Mouse (Mus musculus): ENCODE measurements around the gene 2010111I01Rik. TPM values are rescaled to one million over a fixed set of nuclear protein-coding genes. Genes with fewer than 3 reads are reported as not detected.

Gene 2010111I01Rik
- total and polyA plus RNA-seq, 3 experiments, result 26.3 to 32.7 TPM; not detected in 1

DNA sequence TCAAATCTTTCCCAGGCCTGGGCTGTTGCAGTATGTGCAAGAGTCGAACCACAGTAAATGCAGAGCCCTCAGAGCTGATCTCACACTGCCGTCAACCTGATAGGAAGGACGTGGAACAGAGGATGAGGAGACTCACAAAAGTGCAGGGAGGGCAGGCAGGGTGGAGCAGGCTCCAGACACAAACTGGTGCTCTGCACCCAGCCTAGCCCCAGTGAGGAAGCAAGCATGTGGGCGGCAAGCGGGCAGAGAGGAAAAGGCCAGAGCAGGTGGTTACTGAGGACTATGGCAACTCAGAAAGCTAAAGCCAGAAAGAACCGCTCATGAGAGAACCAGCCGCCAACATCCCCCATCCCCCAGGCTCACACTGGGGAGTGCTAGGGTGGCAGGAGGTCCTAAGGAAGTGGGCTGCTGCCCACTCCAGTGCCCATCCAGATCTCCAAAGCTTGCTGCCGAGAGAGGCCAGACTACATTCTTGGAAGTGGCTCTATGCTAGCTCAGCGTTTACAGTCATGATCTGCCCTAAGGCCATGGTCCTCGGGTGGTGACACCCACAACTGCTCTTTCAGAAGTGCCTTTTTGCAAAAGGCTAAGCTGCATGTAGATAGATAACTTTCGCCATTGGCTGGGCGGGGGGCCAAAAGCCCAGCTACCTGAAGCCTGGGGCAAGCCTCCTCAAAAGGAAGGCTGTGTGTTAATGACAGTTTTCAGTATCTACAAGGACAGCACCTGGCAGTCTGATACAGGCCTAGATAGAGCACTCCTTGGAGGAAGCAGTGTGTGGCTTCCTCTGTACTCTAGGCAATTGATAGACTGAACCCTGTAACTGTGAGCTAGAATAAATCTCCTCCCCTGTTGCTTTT is 349.3 kb downstream of the 2010111I01Rik start:
- peak overlapping the region; percentile 36 to 43 for H3K4me3 ChIP-seq (ENCODE audit: control insufficient read depth in 1 of 2, insufficient read depth in 1 of 2, low read depth in 2 of 2, low read length in 2 of 2)
- TF ChIP-seq MAX (IDR thresholded peaks at IDR 0.05; ENCODE audit: low read length), result peak; percentile 38; the same call in 1 of the 2 replicates
- TF ChIP-seq USF1 (IDR thresholded peaks at IDR 0.05; ENCODE audit: low read depth, low read length), result no peak
- no peak for TF ChIP-seq CTCF (IDR thresholded peaks at IDR 0.05 in 2 of 3, conservative IDR thresholded peaks at IDR 0.05 in 1 of 3; ENCODE audit: control insufficient read depth in 1 of 3, insufficient read depth in 1 of 3, low read depth in 2 of 3, low read length in 3 of 3, poor library complexity in 1 of 3, severe bottlenecking in 1 of 3)
- peak; percentile 89 for TF ChIP-seq GATA1 (IDR thresholded peaks at IDR 0.05; ENCODE audit: low read depth, low read length)
- no peak for TF ChIP-seq BHLHE40 (IDR thresholded peaks at IDR 0.05; ENCODE audit: borderline replicate concordance, low read depth, low read length)
- TF ChIP-seq ZNF384 (IDR thresholded peaks at IDR 0.05; ENCODE audit: low read depth, low read length), result no peak
- no peak for TF ChIP-seq ZC3H11A (IDR thresholded peaks at IDR 0.05; ENCODE audit: low read depth, low read length)
- no peak for TF ChIP-seq NELFE (IDR thresholded peaks at IDR 0.05; ENCODE audit: low read depth, low read length)
- TF ChIP-seq TCF12 (IDR thresholded peaks at IDR 0.05; ENCODE audit: low read depth, low read length), result peak; percentile 86
- TF ChIP-seq CHD1 (IDR thresholded peaks at IDR 0.05; ENCODE audit: low read depth, low read length), result no peak
- TF ChIP-seq ZKSCAN1 (IDR thresholded peaks at IDR 0.05; ENCODE audit: low read depth, low read length), result no peak
- no peak for TF ChIP-seq CHD2 (IDR thresholded peaks at IDR 0.05; ENCODE audit: low read length)
- no peak for TF ChIP-seq KAT2A (conservative IDR thresholded peaks at IDR 0.05; ENCODE audit: low read depth, low read length)
- TF ChIP-seq SIN3A (IDR thresholded peaks at IDR 0.05; ENCODE audit: low read length), result peak; percentile 81
- peak; percentile 80 for TF ChIP-seq MYB (IDR thresholded peaks at IDR 0.05; ENCODE audit: low read depth, low read length)
- peak; percentile 97 for TF ChIP-seq ETS1 (IDR thresholded peaks at IDR 0.05; ENCODE audit: low read depth, low read length)
- no peak for TF ChIP-seq MEF2A (IDR thresholded peaks at IDR 0.05; ENCODE audit: extremely low read depth, insufficient replicate concordance, low read depth, low read length, poor library complexity, severe bottlenecking)
- peak; percentile 15; the same call in 1 of the 2 replicates for TF ChIP-seq MYC (IDR thresholded peaks at IDR 0.05; ENCODE audit: low read depth, low read length)
- TF ChIP-seq POLR2AphosphoS5 (IDR thresholded peaks at IDR 0.05; ENCODE audit: borderline replicate concordance, low read depth, low read length), result no peak
- TF ChIP-seq POLR2AphosphoS2 (IDR thresholded peaks at IDR 0.05; ENCODE audit: low read length), result no peak
- TF ChIP-seq TBP (IDR thresholded peaks at IDR 0.05; ENCODE audit: low read depth, low read length), result no peak; the same call in 1 of the 2 replicates
- no peak for TF ChIP-seq UBTF (IDR thresholded peaks at IDR 0.05; ENCODE audit: borderline replicate concordance, insufficient read depth, low read depth, low read length)
- TF ChIP-seq MAFK (IDR thresholded peaks at IDR 0.05; ENCODE audit: borderline replicate concordance, low read depth, low read length), result no peak
- TF ChIP-seq JUND (IDR thresholded peaks at IDR 0.05; ENCODE audit: low read depth, low read length), result no peak
- TF ChIP-seq MAZ (IDR thresholded peaks at IDR 0.05; ENCODE audit: low read depth, low read length), result no peak; the same call in 1 of the 2 replicates
- peak; percentile 84 to 87 for TF ChIP-seq EP300 (IDR thresholded peaks at IDR 0.05; ENCODE audit: low read depth in 1 of 2, low read length in 2 of 2)
- TF ChIP-seq USF2 (IDR thresholded peaks at IDR 0.05; ENCODE audit: borderline replicate concordance in 1 of 2, insufficient read depth in 1 of 2, low read depth in 1 of 2, low read length in 2 of 2), result no peak
- TF ChIP-seq RCOR1 (IDR thresholded peaks at IDR 0.05; ENCODE audit: low read depth, low read length), result no peak
- TF ChIP-seq RAD21 (IDR thresholded peaks at IDR 0.05; ENCODE audit: low read depth, low read length), result no peak
- 0 out of 2 replicates have a peak, but pooled peaks have one; percentile 14 for TF ChIP-seq ELF1 (IDR thresholded peaks at IDR 0.05; ENCODE audit: low read depth, low read length)
- TF ChIP-seq HCFC1 (IDR thresholded peaks at IDR 0.05; ENCODE audit: low read depth, low read length), result 0 out of 2 replicates have a peak, but pooled peaks have one; percentile 9
- 0 out of 2 replicates have a peak, but pooled peaks have one; percentile 52 for TF ChIP-seq ZMIZ1 (IDR thresholded peaks at IDR 0.05; ENCODE audit: low read depth, low read length)
- no peak for TF ChIP-seq NRF1 (IDR thresholded peaks at IDR 0.05; ENCODE audit: insufficient read depth, low read depth, low read length, poor library complexity, severe bottlenecking)
- peak; percentile 20; the same call in 1 of the 2 replicates for TF ChIP-seq TAL1 (IDR thresholded peaks at IDR 0.05; ENCODE audit: low read length)
- no peak for TF ChIP-seq POLR2A (IDR thresholded peaks at IDR 0.05; ENCODE audit: control insufficient read depth in 1 of 2, insufficient read depth in 1 of 2, low read depth in 1 of 2, low read length in 2 of 2, poor library complexity in 1 of 2)
- H3K27ac ChIP-seq (ENCODE audit: control insufficient read depth, low read depth, low read length), result peak overlapping the region; percentile 95
- peaks cover 6 to 23% of the 10 kb centered on the region in 2 experiments for H3K4me1 ChIP-seq (ENCODE audit: control insufficient read depth in 1 of 2, insufficient read depth in 2 of 2, low read length in 2 of 2)
- DNase-seq (ENCODE audit: low read depth, low spot score), result peak; percentile 88
- H3K9me3 ChIP-seq (replicated peaks; ENCODE audit: insufficient read depth, low read length), result no peaks in the 10 kb centered on the region
- H3K27me3 ChIP-seq (ENCODE audit: control insufficient read depth in 1 of 2, insufficient read depth in 2 of 2, low read length in 2 of 2), result no peaks in the 10 kb centered on the region
- peaks cover 0 to 16% of the 10 kb centered on the region in 2 experiments; a peak in 2 of 4 replicates for H3K36me3 ChIP-seq (ENCODE audit: control insufficient read depth in 1 of 2, insufficient read depth in 2 of 2, low read length in 2 of 2)
- H3K79me2 ChIP-seq (ENCODE audit: control insufficient read depth, insufficient read depth, low read length, poor library complexity), result no peaks in the 10 kb centered on the region
- peak overlapping the region; percentile 69 for H3K9ac ChIP-seq (ENCODE audit: control insufficient read depth, low read depth, low read length, poor library complexity, severe bottlenecking)

Data from MEL (cell line).